In genomic region chr1:86021365-86021989, GRCm38 (mm10) we compare ENCODE assay signal across 10 mouse cellular contexts. TPM values are rescaled to one million over a fixed set of nuclear protein-coding genes. Genes with fewer than 3 reads are reported as not detected.
DNase-seq lines count a peak whose midpoint lies in the region; ATAC-seq and TF ChIP-seq lines count a peak whose summit lies in the region.
"Had no signal": no experiment of that assay in that cellular context is flagged by ENCODE, and none has a peak within 500 bp of the region (broad histone marks: within the 10 kb centered on the region; RNA-seq: fewer than 3 reads in every experiment).

No protein-coding gene starts in this region.

- ATAC-seq in hindbrain, postnatal 0 days = no peak
- ATAC-seq in hindbrain, embryonic 13.5 days (ENCODE audit: low FRiP score) = no peak
- ATAC-seq in granulocyte monocyte progenitor cell, adult 5-6 weeks (replicated peaks; ENCODE audit: poor library complexity, severe bottlenecking) = peak; percentile 70
- no peak for ATAC-seq in activated CD4-positive, CD25-positive, alpha-beta regulatory T cell, adult 4 months

- H3K4me2 ChIP-seq in hindbrain, postnatal 0 days (ENCODE audit: low read depth, low read length) = no peak overlapping the region
- H3K4me2 ChIP-seq in hindbrain, embryonic 13.5 days = no peak overlapping the region

- no peaks in the 10 kb centered on the region for H3K36me3 ChIP-seq in hindbrain, postnatal 0 days (ENCODE audit: insufficient read depth, low read length)
- no peaks in the 10 kb centered on the region for H3K36me3 ChIP-seq in hindbrain, embryonic 13.5 days
- no peaks in the 10 kb centered on the region for H3K36me3 ChIP-seq in spleen, adult 2 months (ENCODE audit: control insufficient read depth, insufficient read depth, low read length)

- DNase-seq in hindbrain, postnatal 0 days (ENCODE audit: low spot score) = peak; percentile 10
- no peak for DNase-seq in spleen, adult 2 months (ENCODE audit: low read depth in 1 of 2, low spot score in 2 of 2)
- no peak for DNase-seq in spleen, postnatal 14 days (ENCODE audit: low spot score in 2 of 2)
- DNase-seq in heart, postnatal 10 days = no peak
- DNase-seq: gastrocnemius, postnatal 10 days; kidney, adult 11 months had no signal

- intact Hi-C loops in heart, postnatal 10 days (cut with DNase I) = no loop called here

- H3K9ac ChIP-seq in hindbrain, postnatal 0 days (replicated peaks; ENCODE audit: low read length) = no peak overlapping the region
- no peak overlapping the region for H3K9ac ChIP-seq in hindbrain, embryonic 13.5 days

- 73% methylated on average over 11 of the region's 11 CpGs for WGBS in hindbrain, postnatal 0 days
- 72% methylated on average over 11 of the region's 11 CpGs for WGBS in hindbrain, embryonic 13.5 days
- WGBS in spleen, adult 2 months = 47% methylated on average over 11 of the region's 11 CpGs

- peak; percentile 51 for TF ChIP-seq CTCF in hindbrain, postnatal 0 days (IDR thresholded peaks at IDR 0.05; ENCODE audit: low read depth)
- TF ChIP-seq CTCF in spleen, adult 2 months (IDR thresholded peaks at IDR 0.05; ENCODE audit: extremely low read depth, insufficient read depth, insufficient read length, insufficient replicate concordance) = peak; percentile 10; the same call in 1 of the 2 replicates

- no peaks in the 10 kb centered on the region for H3K9me3 ChIP-seq in hindbrain, postnatal 0 days (ENCODE audit: low read length)
- no peaks in the 10 kb centered on the region for H3K9me3 ChIP-seq in hindbrain, embryonic 13.5 days

- H3K27me3 ChIP-seq in hindbrain, postnatal 0 days (ENCODE audit: insufficient read depth, low read length) = no peaks in the 10 kb centered on the region
- H3K27me3 ChIP-seq in hindbrain, embryonic 13.5 days = peaks cover 39% of the 10 kb centered on the region
- H3K27me3 ChIP-seq in spleen, adult 2 months (ENCODE audit: control insufficient read depth, insufficient read depth, low read length) = peaks cover 11% of the 10 kb centered on the region

- H3K27ac ChIP-seq in hindbrain, postnatal 0 days = no peak overlapping the region
- no peak overlapping the region for H3K27ac ChIP-seq in hindbrain, embryonic 13.5 days
- H3K27ac ChIP-seq in spleen, adult 2 months (ENCODE audit: insufficient read depth, low read length) = no peak overlapping the region

- no peaks in the 10 kb centered on the region for H3K4me1 ChIP-seq in hindbrain, postnatal 0 days (ENCODE audit: insufficient read depth, low read length)
- peaks cover 4% of the 10 kb centered on the region for H3K4me1 ChIP-seq in hindbrain, embryonic 13.5 days (replicated peaks)
- H3K4me1 ChIP-seq in spleen, adult 2 months (ENCODE audit: control insufficient read depth, insufficient read depth, insufficient read length) = peaks cover 3% of the 10 kb centered on the region; the same call in 1 of the 2 replicates

- H3K4me3 ChIP-seq in hindbrain, postnatal 0 days (ENCODE audit: low read length) = no peak overlapping the region
- H3K4me3 ChIP-seq in hindbrain, embryonic 13.5 days = no peak overlapping the region
- H3K4me3 ChIP-seq in spleen, adult 2 months (ENCODE audit: extremely low read depth, insufficient read depth, insufficient read length) = no peak overlapping the region

- TF ChIP-seq POLR2A in spleen, adult 2 months (IDR thresholded peaks at IDR 0.05; ENCODE audit: low read depth, low read length) = no peak

RNA-seq across cellular contexts. Expression of gene Spata3, which starts 4.9 kb away (rescaled TPM):
- 1.2 TPM in 1 of 2 replicates, not detected in the other for total RNA-seq in hindbrain, postnatal 0 days (2014; rRNA removed)
- 1.3 and 1.4 TPM in 2 replicates for polyA plus RNA-seq in hindbrain, postnatal 0 days (2015; fragmentation: Nextera tagmentation; extraction: Ambion mirVana)
- polyA plus RNA-seq in hindbrain, embryonic 13.5 days (2015; fragmentation: Nextera tagmentation; extraction: Ambion mirVana) = 0.23 and 0.35 TPM in 2 replicates
- not detected in 2 replicates for polyA plus RNA-seq in spleen, adult 2 months (2012; rRNA removed)
- not detected in 2 replicates for total RNA-seq in granulocyte monocyte progenitor cell, adult 5-6 weeks (2014; fragmentation: Nextera tagmentation)
- total RNA-seq in granulocyte monocyte progenitor cell, adult 5-6 weeks (2017) = not detected in 2 replicates
- under 1 TPM in 1 of 2 experiments, not detected in 1; 0.49 TPM for polyA plus RNA-seq in activated CD4-positive, CD25-positive, alpha-beta regulatory T cell, adult 4 months (2017; shearing (Covaris generic))
- total RNA-seq in heart, postnatal 10 days (2021) = not detected
- total RNA-seq: gastrocnemius, postnatal 10 days; liver, adult 2 months had no signal
- polyA plus RNA-seq: liver, adult 2 months had no signal

RNA-seq across cellular contexts. Expression of gene 2810459M11Rik, which starts 24.2 kb away (rescaled TPM):
- 46.4 and 63.9 TPM in 2 replicates for total RNA-seq in hindbrain, postnatal 0 days (2014; rRNA removed)
- polyA plus RNA-seq in hindbrain, postnatal 0 days (2015; fragmentation: Nextera tagmentation; extraction: Ambion mirVana) = 12.9 and 16.1 TPM in 2 replicates
- polyA plus RNA-seq in hindbrain, embryonic 13.5 days (2015; fragmentation: Nextera tagmentation; extraction: Ambion mirVana) = 2.0 and 3.9 TPM in 2 replicates
- 0.07 TPM in 1 of 2 replicates, not detected in the other for polyA plus RNA-seq in spleen, adult 2 months (2012; rRNA removed)
- not detected in 2 replicates for total RNA-seq in granulocyte monocyte progenitor cell, adult 5-6 weeks (2014; fragmentation: Nextera tagmentation)
- total RNA-seq in granulocyte monocyte progenitor cell, adult 5-6 weeks (2017) = not detected in 2 replicates
- under 1 TPM in 1 of 2 experiments, not detected in 1; 0.21 TPM for polyA plus RNA-seq in activated CD4-positive, CD25-positive, alpha-beta regulatory T cell, adult 4 months (2017; shearing (Covaris generic))
- total RNA-seq in heart, postnatal 10 days (2021) = not detected

RNA-seq across cellular contexts. Expression of gene Psmd1, which starts 42.7 kb away (rescaled TPM):
- 74.0 and 127 TPM in 2 replicates for total RNA-seq in hindbrain, postnatal 0 days (2014; rRNA removed)
- polyA plus RNA-seq in hindbrain, postnatal 0 days (2015; fragmentation: Nextera tagmentation; extraction: Ambion mirVana) = 183 TPM in 2 replicates
- polyA plus RNA-seq in hindbrain, embryonic 13.5 days (2015; fragmentation: Nextera tagmentation; extraction: Ambion mirVana) = 184 and 194 TPM in 2 replicates
- 19.8 and 21.1 TPM in 2 replicates for polyA plus RNA-seq in spleen, adult 2 months (2012; rRNA removed)
- total RNA-seq in granulocyte monocyte progenitor cell, adult 5-6 weeks (2014; fragmentation: Nextera tagmentation) = 88.8 and 122 TPM in 2 replicates
- 160 and 161 TPM in 2 replicates for total RNA-seq in granulocyte monocyte progenitor cell, adult 5-6 weeks (2017)
- 10 to 100 TPM; 79.9 to 86.8 TPM for polyA plus RNA-seq in activated CD4-positive, CD25-positive, alpha-beta regulatory T cell, adult 4 months (2017; shearing (Covaris generic))
- 100 to 1,000 TPM; 113 to 118 TPM for total RNA-seq in heart, postnatal 10 days (2021)
